Mouse (Mus musculus) hindbrain, embryonic 12.5 days (tissue): ENCODE results near the gene Bckdhb. TPM values are rescaled to one million over a fixed set of nuclear protein-coding genes. Genes with fewer than 3 reads are reported as not detected.
"Not testable (repeated sequence)": the region's sequence is repeated elsewhere in the genome, so short reads cannot be mapped to it uniquely, and the experiment has no call there.

Experiments used
- ATAC-seq: fragments of 200-750 bp; cut with Nextera tagmentation; 2 replicates; pipeline ENCODE4 v1.8.0; 2017; ENCODE audit warnings: moderate TSS enrichment; ENCODE audit not compliant: low FRiP score
- H3K27ac ChIP-seq: fragments of 300-500 bp; sonication (generic); 2 replicates; pipeline ENCODE4 v1.5.1; 2016; ENCODE audit warnings: mild to moderate bottlenecking
- H3K27me3 ChIP-seq: fragments of 300-500 bp; sonication (generic); 2 replicates; pipeline ENCODE4 v1.6.1; 2016; ENCODE audit warnings: mild to moderate bottlenecking
- H3K36me3 ChIP-seq: fragments of 300-500 bp; sonication (generic); 2 replicates; pipeline ENCODE4 v1.6.1; 2016; ENCODE audit warnings: mild to moderate bottlenecking
- H3K4me1 ChIP-seq: fragments of 300-500 bp; sonication (generic); 2 replicates; pipeline ENCODE4 v1.6.1; 2016
- H3K4me2 ChIP-seq: fragments of 300-500 bp; sonication (generic); replicated peaks from 2 replicates; pipeline ENCODE4 v1.6.1; 2016; ENCODE audit warnings: mild to moderate bottlenecking
- H3K4me3 ChIP-seq: fragments of 300-500 bp; sonication (generic); 2 replicates; pipeline ENCODE4 v1.5.1; 2016; ENCODE audit warnings: mild to moderate bottlenecking
- H3K9ac ChIP-seq: fragments of 300-500 bp; sonication (generic); 2 replicates; pipeline ENCODE4 v1.6.1; 2016; ENCODE audit warnings: mild to moderate bottlenecking, moderate library complexity
- H3K9me3 ChIP-seq: fragments of 300-500 bp; sonication (generic); replicated peaks from 2 replicates; pipeline ENCODE4 v1.6.1; 2016; ENCODE audit warnings: mild to moderate bottlenecking
- WGBS: fragments of 180-500 bp; shearing (Covaris S2); methylation state at CpG from one replicate; pipeline ENCODE4 v1.1.7; 2016; 5-methylcytosine and 5-hydroxymethylcytosine counted together
- polyA plus RNA-seq: library from polyadenylated mRNA; unstranded; fragments of >200 nt; fragmentation: Nextera tagmentation; extraction: Ambion mirVana; gene quantifications from 2 replicates; pipeline ENCODE4 v1.2.1, GENCODE M21; 2016

Bckdhb gene
- polyA plus RNA-seq, 1 experiment from 2014 or later, result 41.4 TPM

DNA sequence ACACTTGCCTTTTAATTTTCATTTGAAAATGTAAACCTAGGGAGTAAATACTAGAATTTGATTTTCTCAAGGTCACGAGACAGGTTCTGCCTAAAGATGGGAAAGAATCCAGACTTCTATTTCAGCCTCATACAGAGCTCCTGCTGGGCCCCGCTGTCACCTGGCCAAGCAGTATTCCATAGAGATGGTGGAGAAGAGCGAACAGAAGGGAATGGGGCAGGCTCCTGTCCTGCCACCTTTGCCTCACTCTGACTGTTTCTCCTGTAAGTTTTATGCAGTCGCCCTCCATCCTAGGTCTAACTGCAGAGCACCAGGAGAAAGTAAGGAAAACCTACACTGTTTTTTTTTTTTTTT, 720 bp downstream of the Bckdhb start:
- ATAC-seq, result no peak
- Histone ChIP-seq H3K4me3 (peak overlapping the region; percentile 68), H3K27me3 (no peaks in the 10 kb centered on the region), H3K27ac (no peak overlapping the region), H3K4me2 (peak overlapping the region; percentile 73), H3K9me3 (no peaks in the 10 kb centered on the region), H3K9ac (no peak overlapping the region), H3K36me3 (no peaks in the 10 kb centered on the region), H3K4me1 (peaks cover 2% of the 10 kb centered on the region; the same call in 1 of the 2 replicates)
- WGBS, result 71% methylated on average over 4 of the region's 4 CpGs

- no peaks in the 10 kb centered on the region for H3K36me3 ChIP-seq
- no peaks in the 10 kb centered on the region for H3K27me3 ChIP-seq
- H3K4me2 ChIP-seq, result no peak overlapping the region
- 86% methylated on average over 5 of the region's 5 CpGs for WGBS
- no peak overlapping the region for H3K27ac ChIP-seq
- no peaks in the 10 kb centered on the region for H3K9me3 ChIP-seq
- H3K4me3 ChIP-seq, result no peak overlapping the region
- no peak overlapping the region for H3K9ac ChIP-seq
- ATAC-seq, result no peak
- H3K4me1 ChIP-seq, result peaks cover 2% of the 10 kb centered on the region; the same call in 1 of the 2 replicates
Observed at GRCm38 (mm10) chr9:83926302-83926701, 1.4 kb downstream of the Bckdhb start.

DNA sequence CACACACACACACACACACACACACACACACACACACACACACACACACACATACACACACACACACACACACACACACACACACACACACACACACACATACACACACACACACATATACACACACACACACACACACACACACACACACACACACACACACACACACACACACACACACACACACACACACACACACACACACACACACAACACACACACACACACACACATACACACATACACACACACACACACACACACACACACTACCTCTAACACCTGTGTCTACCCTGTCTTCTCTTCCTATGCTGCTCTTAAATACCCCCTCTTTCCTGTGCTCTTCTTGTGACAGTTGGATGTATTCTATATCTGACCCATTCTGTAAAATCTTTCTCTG, 14.6 kb downstream of the Bckdhb start:
- not testable (repeated sequence) for H3K9ac ChIP-seq, H3K4me2 ChIP-seq, ATAC-seq, H3K4me3 ChIP-seq, H3K36me3 ChIP-seq, H3K4me1 ChIP-seq, H3K27ac ChIP-seq, H3K27me3 ChIP-seq, H3K9me3 ChIP-seq

- H3K4me2 ChIP-seq, result no peak overlapping the region
- WGBS, result 95% methylated on average over 3 of the region's 3 CpGs
- H3K4me1 ChIP-seq, result no peaks in the 10 kb centered on the region
- ATAC-seq, result no peak
- no peak overlapping the region for H3K4me3 ChIP-seq
- H3K27ac ChIP-seq, result no peak overlapping the region
- H3K27me3 ChIP-seq, result no peaks in the 10 kb centered on the region
- peaks cover 7% of the 10 kb centered on the region; the same call in 1 of the 2 replicates for H3K9me3 ChIP-seq
- no peaks in the 10 kb centered on the region for H3K36me3 ChIP-seq
- no peak overlapping the region for H3K9ac ChIP-seq
Observed at GRCm38 (mm10) chr9:83940016-83940415, 15.1 kb downstream of the Bckdhb start.

DNA sequence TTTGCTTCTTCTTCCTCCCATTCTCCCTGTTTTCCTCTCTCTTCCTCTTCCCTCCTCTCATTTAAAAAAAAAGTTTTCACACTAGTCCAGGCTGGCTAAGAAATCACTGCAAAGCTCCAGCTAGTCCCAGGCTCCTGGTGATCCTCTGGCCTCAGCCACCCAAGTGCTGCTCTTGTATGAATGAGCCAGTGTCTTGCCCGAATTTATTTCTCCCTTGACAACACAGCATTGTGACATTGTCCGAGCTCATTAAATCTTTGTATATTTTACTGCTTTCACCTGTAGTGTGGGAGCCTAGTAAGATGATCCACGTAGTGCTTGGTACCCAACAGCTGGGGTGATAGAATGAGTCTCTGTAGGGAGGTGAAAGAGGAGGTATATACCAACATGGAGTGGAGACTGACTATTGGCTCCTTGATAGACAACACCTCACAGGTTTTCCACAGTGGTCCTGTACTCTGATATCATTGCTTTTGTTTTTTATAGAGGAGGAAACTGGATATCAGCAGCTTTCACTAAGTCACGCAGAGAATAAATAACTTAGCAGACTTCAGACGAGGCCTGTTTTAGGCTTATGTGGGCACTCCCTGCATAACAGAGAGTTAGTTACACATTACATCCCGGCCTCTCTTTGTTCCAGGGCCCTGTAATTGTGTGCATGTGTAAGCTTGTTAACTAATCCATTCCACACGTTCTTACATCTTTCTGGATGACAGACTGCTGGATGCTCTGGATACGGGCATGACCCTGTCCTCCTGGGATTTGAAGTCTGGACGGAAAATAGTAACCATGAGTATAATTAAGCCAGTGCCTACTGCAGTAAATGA, 15.8 kb downstream of the Bckdhb start:
- H3K4me2 ChIP-seq, result no peak overlapping the region
- no peak overlapping the region for H3K9ac ChIP-seq
- peaks cover 7% of the 10 kb centered on the region; the same call in 1 of the 2 replicates for H3K9me3 ChIP-seq
- H3K27ac ChIP-seq, result no peak overlapping the region
- WGBS, result 74% methylated on average over 9 of the region's 9 CpGs
- H3K4me1 ChIP-seq, result no peaks in the 10 kb centered on the region
- no peak overlapping the region for H3K4me3 ChIP-seq
- H3K27me3 ChIP-seq, result no peaks in the 10 kb centered on the region
- ATAC-seq, result no peak
- H3K36me3 ChIP-seq, result no peaks in the 10 kb centered on the region

DNA sequence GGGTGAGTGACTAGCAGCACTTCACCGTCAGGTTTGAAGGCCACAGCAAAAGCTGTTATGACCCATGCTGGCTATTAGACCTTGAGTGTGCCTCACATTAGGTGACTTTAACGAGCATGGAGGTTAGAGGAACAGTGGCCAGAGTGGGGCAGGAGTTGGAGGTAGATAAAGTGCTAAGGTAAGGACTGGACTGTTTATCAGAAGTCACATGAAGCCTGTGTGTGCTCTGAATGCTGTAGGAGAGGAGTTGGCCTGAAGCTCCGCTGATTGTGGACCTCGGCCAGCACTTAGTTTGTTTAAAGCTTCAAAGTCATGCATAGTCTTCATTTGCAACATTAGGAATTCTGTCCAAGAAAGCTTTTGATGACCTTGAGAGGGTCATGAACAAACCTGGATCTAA, 26.4 kb downstream of the Bckdhb start:
- H3K4me3 ChIP-seq, result no peak overlapping the region
- H3K9me3 ChIP-seq, result no peaks in the 10 kb centered on the region
- H3K36me3 ChIP-seq, result no peaks in the 10 kb centered on the region
- H3K4me2 ChIP-seq, result no peak overlapping the region
- H3K27me3 ChIP-seq, result no peaks in the 10 kb centered on the region
- no peak for ATAC-seq
- H3K27ac ChIP-seq, result no peak overlapping the region
- H3K9ac ChIP-seq, result no peak overlapping the region
- WGBS, result 89% methylated on average over 4 of the region's 4 CpGs
- H3K4me1 ChIP-seq, result no peaks in the 10 kb centered on the region

DNA sequence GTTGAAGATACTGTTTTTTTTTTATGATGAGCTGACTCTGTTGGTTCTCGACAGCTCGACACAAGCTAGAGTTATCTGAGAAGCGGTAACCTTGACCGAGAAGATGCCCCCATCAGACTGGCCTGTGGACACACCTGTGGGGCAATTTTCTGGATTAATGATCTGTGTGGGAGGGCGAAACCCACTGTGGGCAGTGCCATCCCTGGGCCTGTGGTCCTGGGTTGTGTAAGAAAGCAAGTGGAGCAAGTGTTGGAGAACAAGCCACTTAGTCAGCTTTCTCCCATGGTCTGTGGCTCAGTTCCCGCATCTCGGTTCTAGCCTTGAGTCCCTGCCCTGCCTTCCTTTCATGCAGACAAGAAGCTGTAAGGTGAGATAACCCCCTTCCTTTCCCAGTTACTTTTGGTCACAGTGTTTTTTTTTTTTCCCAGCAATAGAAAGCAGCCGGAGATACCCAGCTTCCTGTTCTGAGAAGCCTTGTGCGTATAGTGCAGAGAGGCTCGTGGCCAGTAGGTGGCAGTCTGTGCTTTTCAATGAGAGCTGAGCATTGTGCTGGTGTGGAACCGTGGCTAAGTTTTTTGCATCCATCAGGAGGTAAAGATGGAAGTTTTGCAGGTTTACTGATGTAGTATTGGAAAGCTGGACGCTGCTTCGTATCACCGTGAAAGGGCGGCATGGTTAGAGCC, 31.8 kb downstream of the Bckdhb start:
- Histone ChIP-seq H3K9ac (no peak overlapping the region), H3K9me3 (no peaks in the 10 kb centered on the region), H3K4me1 (no peaks in the 10 kb centered on the region), H3K4me3 (no peak overlapping the region), H3K36me3 (no peaks in the 10 kb centered on the region), H3K27ac (no peak overlapping the region), H3K27me3 (no peaks in the 10 kb centered on the region), H3K4me2 (no peak overlapping the region)
- WGBS, result 58% methylated on average over 15 of the region's 15 CpGs
- ATAC-seq, result peak; percentile 86

GRCm38 (mm10) chr9:83962098-83963086, 37.4 kb downstream of the Bckdhb start:
- no peaks in the 10 kb centered on the region for H3K36me3 ChIP-seq
- 62% methylated on average over 10 of the region's 10 CpGs for WGBS
- no peak overlapping the region for H3K9ac ChIP-seq
- peak; percentile 79 for ATAC-seq
- no peaks in the 10 kb centered on the region for H3K27me3 ChIP-seq
- 0 out of 2 replicates have a peak overlapping the region, but pooled peaks have one; percentile 23 for H3K27ac ChIP-seq
- H3K4me1 ChIP-seq, result peaks cover 6% of the 10 kb centered on the region
- H3K4me2 ChIP-seq, result no peak overlapping the region
- H3K4me3 ChIP-seq, result no peak overlapping the region
- H3K9me3 ChIP-seq, result no peaks in the 10 kb centered on the region

DNA sequence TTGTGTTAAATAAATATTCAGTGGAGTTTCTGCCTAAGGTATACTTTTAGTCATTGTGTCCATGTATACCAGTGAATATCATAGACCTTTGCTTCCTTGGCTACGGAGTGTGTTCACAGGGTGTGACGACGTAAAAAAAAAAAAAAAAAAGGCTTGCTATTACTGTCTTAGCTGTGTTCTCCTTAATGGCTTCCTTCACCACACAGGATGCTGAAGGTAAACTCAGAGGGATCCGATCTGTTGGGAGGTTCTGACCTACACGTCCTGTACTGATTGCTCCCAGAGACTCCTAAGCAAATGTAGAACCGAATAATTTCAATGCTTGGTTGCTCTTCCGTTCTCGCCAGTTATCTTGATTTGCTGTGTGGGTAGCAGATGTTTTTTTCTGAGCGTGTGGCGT, 38.4 kb downstream of the Bckdhb start:
- Histone ChIP-seq H3K27me3 (no peaks in the 10 kb centered on the region), H3K9ac (no peak overlapping the region), H3K4me3 (no peak overlapping the region), H3K36me3 (no peaks in the 10 kb centered on the region), H3K4me2 (no peak overlapping the region), H3K9me3 (no peaks in the 10 kb centered on the region), H3K27ac (no peak overlapping the region), H3K4me1 (peaks cover 6% of the 10 kb centered on the region)
- WGBS, result 91% methylated on average over 10 of the region's 10 CpGs
- no peak for ATAC-seq

- WGBS, result 93% methylated on average over 4 of the region's 4 CpGs
- Histone ChIP-seq H3K4me3 (no peak overlapping the region), H3K27me3 (no peaks in the 10 kb centered on the region), H3K9ac (no peak overlapping the region), H3K36me3 (no peaks in the 10 kb centered on the region), H3K27ac (no peak overlapping the region), H3K4me1 (peaks cover 6% of the 10 kb centered on the region), H3K9me3 (no peaks in the 10 kb centered on the region), H3K4me2 (no peak overlapping the region)
- no peak for ATAC-seq
Observed at GRCm38 (mm10) chr9:83964376-83964775, 39.4 kb downstream of the Bckdhb start.

DNA sequence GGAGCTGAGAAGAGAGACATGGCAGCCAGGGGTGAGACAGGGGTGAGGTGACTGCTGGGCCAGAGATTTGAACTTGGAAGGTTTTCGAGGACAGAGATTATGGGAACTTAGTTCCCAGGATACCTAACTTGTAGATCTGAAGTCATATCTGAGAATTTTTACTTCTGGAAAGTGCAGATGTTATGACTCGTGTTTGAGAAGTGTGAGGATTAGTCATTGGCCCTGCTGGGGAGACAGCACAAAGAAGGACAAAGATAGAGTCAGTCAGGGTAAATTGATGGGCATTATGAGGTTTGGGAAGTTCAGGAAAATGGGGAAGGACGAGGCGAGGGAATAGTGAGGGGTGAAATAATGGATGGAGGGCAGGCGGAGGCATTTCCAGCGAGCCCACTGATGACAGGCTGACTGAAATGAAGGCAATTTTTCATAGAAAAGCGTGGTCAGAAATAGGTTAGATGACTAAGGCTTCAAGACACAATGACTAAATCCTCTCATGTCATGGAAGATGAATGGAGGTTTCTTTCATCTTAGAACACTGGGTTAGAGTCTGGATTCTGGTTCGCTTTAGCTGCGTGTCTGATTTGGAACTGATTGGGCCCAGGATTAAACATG, 42.6 kb downstream of the Bckdhb start:
- no peak overlapping the region for H3K9ac ChIP-seq
- H3K4me3 ChIP-seq, result no peak overlapping the region
- ATAC-seq, result no peak
- H3K9me3 ChIP-seq, result no peaks in the 10 kb centered on the region
- 91% methylated on average over 9 of the region's 9 CpGs for WGBS
- H3K4me1 ChIP-seq, result peaks cover under 1% of the 10 kb centered on the region
- H3K27ac ChIP-seq, result no peak overlapping the region
- H3K27me3 ChIP-seq, result no peaks in the 10 kb centered on the region
- H3K4me2 ChIP-seq, result no peak overlapping the region
- no peaks in the 10 kb centered on the region for H3K36me3 ChIP-seq

- no peaks in the 10 kb centered on the region for H3K36me3 ChIP-seq
- 81% methylated on average over 7 of the region's 7 CpGs for WGBS
- no peaks in the 10 kb centered on the region for H3K9me3 ChIP-seq
- no peaks in the 10 kb centered on the region for H3K27me3 ChIP-seq
- H3K9ac ChIP-seq, result no peak overlapping the region
- H3K4me3 ChIP-seq, result no peak overlapping the region
- no peak overlapping the region for H3K4me2 ChIP-seq
- no peak overlapping the region for H3K27ac ChIP-seq
- H3K4me1 ChIP-seq, result no peaks in the 10 kb centered on the region
- ATAC-seq, result no peak
Observed at GRCm38 (mm10) chr9:83969326-83969725, 44.4 kb downstream of the Bckdhb start.
